Mouse (Mus musculus) mesoderm, embryonic 11.5 days (tissue): ENCODE results near the gene Ankrd54.
"Not testable (repeated sequence)": the region's sequence is repeated elsewhere in the genome, so short reads cannot be mapped to it uniquely, and the experiment has no call there.

Experiments
- DNase-seq: peaks from one replicate; pipeline ENCODE4 v3.0.0-alpha.2; 2012; ENCODE audit warnings: low read depth, low spot score

Gene Ankrd54

DNA sequence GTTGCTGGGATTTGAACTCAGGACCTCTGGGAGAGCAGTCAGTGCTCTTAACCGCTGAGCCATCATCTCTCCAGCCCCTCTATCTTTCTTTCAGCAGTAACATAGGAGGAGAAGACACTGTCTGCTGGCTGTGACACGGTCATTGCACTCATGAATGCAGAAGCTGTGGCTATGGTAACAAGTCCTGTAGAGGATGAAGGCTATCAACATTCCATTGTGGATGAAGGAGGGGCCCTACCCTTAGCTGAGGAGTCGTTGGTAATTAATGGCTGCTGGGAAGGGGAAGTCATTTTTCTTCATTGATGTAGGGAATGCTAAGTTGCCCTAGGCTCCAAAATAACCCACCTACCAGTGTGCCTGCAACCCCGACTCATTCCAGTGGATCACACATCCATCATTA, 44.5 kb downstream of the Ankrd54 start:
- DNase-seq, result peak; percentile 60

DNA sequence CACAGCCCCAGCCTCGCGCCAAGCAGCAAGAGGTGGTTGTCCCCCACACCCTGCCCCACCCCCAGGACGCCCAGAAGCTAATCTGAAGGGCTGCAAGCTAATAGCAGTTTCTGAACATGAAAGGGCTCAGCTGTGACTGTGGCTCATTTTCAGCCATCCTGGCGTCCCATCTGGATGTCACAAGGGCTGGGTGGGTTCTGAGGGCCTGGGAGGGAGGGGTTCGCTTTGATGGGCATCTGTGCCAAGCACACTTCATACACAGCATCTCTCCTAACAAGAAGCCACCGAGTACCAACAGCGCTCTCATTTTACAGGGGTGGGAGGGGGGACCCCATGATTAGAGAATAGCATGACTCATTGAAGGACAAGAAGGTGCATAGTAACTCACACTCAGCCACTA, 49.3 kb downstream of the Ankrd54 start:
- DNase-seq, result no peak

DNA sequence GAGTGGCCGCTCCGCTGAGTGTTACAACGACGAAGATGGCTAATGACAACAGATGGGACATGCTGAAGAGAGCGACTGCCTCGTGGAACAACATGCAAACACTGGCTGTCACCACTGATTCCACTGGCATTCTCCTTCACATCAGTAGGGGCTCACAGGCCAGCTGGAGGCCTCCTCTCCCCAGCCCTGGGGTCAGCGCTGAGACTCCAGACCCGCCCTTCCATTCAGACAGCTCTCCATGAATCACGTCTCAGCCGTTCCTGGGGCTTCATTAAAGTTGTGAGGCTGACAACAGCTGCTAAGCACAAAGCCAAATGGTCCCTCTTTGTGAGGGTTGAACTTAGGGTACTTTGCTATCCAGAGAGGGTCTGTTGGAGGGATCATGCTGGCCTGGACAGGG, 51.1 kb downstream of the Ankrd54 start:
- peak; percentile 63 for DNase-seq

DNA sequence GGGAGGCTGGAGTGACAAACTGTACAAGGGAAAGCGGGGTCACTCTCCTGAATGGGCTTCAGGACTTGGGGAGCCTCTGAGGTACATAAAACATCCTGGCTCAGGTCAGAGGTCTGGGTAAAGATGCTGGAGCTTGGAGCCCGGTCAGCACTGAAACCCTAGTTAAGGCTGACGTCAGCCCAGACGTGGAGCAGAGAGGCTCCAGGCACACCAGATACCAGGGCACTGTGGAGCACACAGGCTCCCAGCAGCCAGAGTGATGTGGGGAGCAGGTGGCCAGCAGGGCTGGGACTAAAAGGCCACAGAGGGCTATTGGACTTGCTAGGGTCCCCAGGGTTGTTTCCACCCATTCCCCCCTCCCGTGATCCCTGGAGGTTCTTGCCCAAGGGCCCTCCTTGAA, 53.0 kb downstream of the Ankrd54 start:
- no peak for DNase-seq

DNA sequence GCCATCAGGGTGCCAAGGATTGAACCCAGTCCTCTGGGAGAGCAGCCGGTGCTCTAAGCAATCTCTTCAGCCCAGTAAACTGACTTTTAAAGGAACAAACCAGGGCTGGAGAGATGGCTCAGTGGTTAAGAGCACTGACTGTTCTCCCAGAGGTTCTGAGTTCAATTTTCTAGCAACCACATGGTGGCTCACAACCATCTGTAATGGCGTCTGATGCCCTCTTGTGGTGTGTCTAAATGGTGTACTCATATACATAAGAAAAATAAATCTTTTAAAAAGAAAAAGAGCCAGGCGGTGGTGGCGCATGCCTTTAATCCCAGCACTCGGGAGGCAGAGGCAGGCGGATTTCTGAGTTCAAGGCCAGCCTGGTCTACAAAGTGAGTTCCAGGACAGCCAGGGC, 54.9 kb downstream of the Ankrd54 start:
- not testable (repeated sequence) for DNase-seq

DNA sequence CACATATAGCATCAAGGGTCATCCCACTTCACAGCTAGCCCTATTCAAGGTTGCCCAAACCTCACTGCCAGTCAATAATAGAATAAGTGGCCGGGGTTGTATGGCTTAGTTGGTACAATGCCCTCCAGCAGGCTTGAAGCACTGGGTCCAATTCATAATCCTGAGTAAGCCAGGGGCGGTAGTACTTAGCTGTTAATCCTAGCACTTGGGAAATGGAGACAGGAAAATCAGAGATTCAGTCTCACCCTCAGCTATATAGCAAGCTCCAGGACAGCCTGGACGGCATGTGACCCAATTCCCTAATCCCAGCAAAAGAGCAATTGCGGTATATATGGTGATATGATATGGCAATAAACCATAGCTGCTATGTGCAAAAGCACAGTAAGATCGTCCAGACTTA, 55.6 kb downstream of the Ankrd54 start:
- no peak for DNase-seq

DNA sequence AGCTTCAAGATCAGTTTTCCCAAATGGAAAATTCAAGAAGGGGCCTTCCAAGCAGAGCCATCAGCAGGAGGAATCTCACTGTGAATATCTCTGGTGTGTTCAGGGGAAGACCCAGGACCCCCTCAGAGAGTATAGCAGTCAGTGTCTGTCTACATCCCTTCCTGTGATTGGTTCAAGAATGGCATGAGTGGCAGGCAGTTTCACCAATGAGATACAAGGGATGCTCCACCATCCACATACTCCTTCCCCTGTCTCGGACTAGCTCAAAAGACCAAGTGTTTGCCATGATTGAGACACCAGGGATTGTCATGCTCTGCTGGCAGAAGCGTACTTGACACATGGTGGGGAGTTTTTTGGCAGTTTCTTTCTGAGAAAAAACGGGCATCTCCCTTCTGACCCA, 56.1 kb downstream of the Ankrd54 start:
- no peak for DNase-seq

DNA sequence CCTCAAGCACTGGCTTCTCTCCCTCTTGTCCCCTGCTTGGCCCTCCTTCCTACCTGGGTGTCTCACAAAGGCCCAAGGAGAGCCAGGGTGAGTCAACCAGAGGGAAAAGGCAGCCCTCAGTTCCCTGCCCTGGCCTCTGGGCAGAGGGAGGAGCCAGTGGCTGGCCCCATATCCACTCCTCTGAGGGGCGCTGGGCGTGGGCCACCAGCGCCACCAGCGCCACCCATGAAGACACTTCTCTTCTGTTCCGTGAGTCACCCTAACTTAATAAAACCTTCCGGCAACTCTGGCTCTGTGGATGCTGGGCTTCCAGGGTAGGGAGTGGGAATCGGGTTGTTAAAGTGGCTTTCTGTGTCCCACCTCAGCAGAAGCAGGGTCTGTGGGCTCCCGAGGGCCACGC, 57.1 kb downstream of the Ankrd54 start:
- no peak for DNase-seq
